In the genomic region with DNA sequence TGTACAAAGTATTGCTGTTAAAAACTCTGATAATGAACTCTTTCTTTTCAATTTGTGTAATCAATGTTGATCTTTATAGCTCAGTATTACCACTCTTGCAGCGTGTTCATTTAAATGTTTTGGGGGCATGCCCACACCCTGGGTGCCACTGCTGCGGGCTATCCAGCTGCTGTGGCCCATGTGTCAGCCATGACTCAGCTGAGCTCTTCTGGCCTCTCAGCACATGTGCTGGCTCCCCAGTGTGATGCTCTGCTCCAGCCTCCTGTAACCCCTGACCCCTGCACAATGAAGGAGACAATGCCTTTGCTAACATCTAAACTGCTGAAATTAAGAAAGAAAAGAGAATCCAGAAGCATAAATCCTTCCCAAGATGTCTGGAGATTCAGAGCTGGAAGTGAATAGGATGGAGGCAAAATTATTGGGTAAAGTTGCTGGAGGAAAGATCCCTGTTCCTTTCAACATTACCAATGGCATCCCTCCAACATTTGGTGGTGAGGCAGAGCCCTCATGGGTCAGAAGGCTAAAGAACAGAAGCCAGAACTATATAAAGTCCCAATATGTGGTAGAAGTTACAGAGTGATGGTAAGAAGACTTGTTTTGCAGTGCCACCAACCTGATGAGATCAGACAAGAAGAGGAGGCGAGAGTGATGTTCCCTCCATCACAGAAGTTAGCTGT, we compare ENCODE assay signal across 24 mouse cellular contexts. TPM values are rescaled to one million over a fixed set of nuclear protein-coding genes. Genes with fewer than 3 reads are reported as not detected.
A peak's percentile ranks its signal among the peaks of the same experiment; 100 is the strongest.
DNase-seq lines count a peak whose midpoint lies in the region; ATAC-seq lines count a peak whose summit lies in the region.
"Had no signal": no experiment of that assay in that cellular context is flagged by ENCODE, and none has a peak within 500 bp of the region (broad histone marks: within the 10 kb centered on the region; RNA-seq: fewer than 3 reads in every experiment).

No protein-coding gene starts in this region.

- H3K4me2 ChIP-seq in forebrain, embryonic 11.5 days (ENCODE audit: low read depth, low read length, severe bottlenecking): no peak overlapping the region
- no peak overlapping the region for H3K4me2 ChIP-seq in forebrain, embryonic 14.5 days (ENCODE audit: low read length)
- H3K4me2 ChIP-seq: forebrain, embryonic 15.5 days; heart, embryonic 11.5 days; heart, embryonic 15.5 days; hindbrain, embryonic 14.5 days had no signal

- peak; percentile 30 for DNase-seq in forebrain, embryonic 11.5 days (ENCODE audit: low spot score)
- no peak for DNase-seq in forebrain, embryonic 14.5 days (ENCODE audit: low spot score)
- peak; percentile 0 for DNase-seq in thymus, postnatal 14 days
- no peak for DNase-seq in thymus, postnatal 4 days
- DNase-seq in limb, embryonic 10.5 days (ENCODE audit: low spot score): peak; percentile 7
- no peak for DNase-seq in gastrocnemius, postnatal 10 days
- DNase-seq in adrenal gland, adult 18-20 months (ENCODE audit: low spot score in 2 of 2): no peak
- DNase-seq: adrenal gland, adult 2 months; adrenal gland, postnatal 36 days; cerebellum, adult 2 months; cerebellum, postnatal 10 days; heart, adult 2 months; heart, postnatal 14 days; kidney, adult 11 months had no signal

- no peaks in the 10 kb centered on the region for H3K4me1 ChIP-seq in forebrain, embryonic 11.5 days (replicated peaks; ENCODE audit: control insufficient read depth, insufficient read depth, low read length)
- H3K4me1 ChIP-seq in forebrain, embryonic 14.5 days (ENCODE audit: control insufficient read depth, insufficient read depth, low read length): no peaks in the 10 kb centered on the region
- H3K4me1 ChIP-seq in limb, embryonic 10.5 days: no peaks in the 10 kb centered on the region
- H3K4me1 ChIP-seq: embryonic facial prominence, embryonic 10.5 days; forebrain, embryonic 15.5 days; heart, embryonic 15.5 days had no signal

- no peaks in the 10 kb centered on the region for H3K9me3 ChIP-seq in forebrain, embryonic 11.5 days (ENCODE audit: control insufficient read depth, low read length)
- no peaks in the 10 kb centered on the region for H3K9me3 ChIP-seq in forebrain, embryonic 14.5 days (replicated peaks; ENCODE audit: control insufficient read depth, low read length)
- H3K9me3 ChIP-seq in limb, embryonic 10.5 days (replicated peaks): no peaks in the 10 kb centered on the region
- H3K9me3 ChIP-seq: embryonic facial prominence, embryonic 10.5 days; forebrain, embryonic 15.5 days; heart, embryonic 15.5 days; hindbrain, embryonic 10.5 days had no signal

- 83% methylated on average over 3 of the region's 3 CpGs for WGBS in forebrain, embryonic 11.5 days
- 88% methylated on average over 3 of the region's 3 CpGs for WGBS in forebrain, embryonic 14.5 days
- WGBS in limb, embryonic 10.5 days: 80% methylated on average over 3 of the region's 3 CpGs

- H3K36me3 ChIP-seq in forebrain, embryonic 11.5 days (ENCODE audit: control insufficient read depth, insufficient read depth, low read length): no peaks in the 10 kb centered on the region
- H3K36me3 ChIP-seq in forebrain, embryonic 14.5 days (ENCODE audit: control insufficient read depth, insufficient read depth, low read length): no peaks in the 10 kb centered on the region
- H3K36me3 ChIP-seq in limb, embryonic 10.5 days: no peaks in the 10 kb centered on the region
- H3K36me3 ChIP-seq: embryonic facial prominence, embryonic 10.5 days; forebrain, embryonic 15.5 days; heart, embryonic 15.5 days; hindbrain, embryonic 10.5 days had no signal

- H3K27me3 ChIP-seq in forebrain, embryonic 11.5 days (ENCODE audit: control insufficient read depth, insufficient read depth, low read length): no peaks in the 10 kb centered on the region
- no peaks in the 10 kb centered on the region for H3K27me3 ChIP-seq in forebrain, embryonic 14.5 days (replicated peaks; ENCODE audit: control insufficient read depth, insufficient read depth, low read length)
- no peaks in the 10 kb centered on the region for H3K27me3 ChIP-seq in limb, embryonic 10.5 days (ENCODE audit: low read depth, poor library complexity, severe bottlenecking)
- H3K27me3 ChIP-seq: forebrain, embryonic 15.5 days; heart, embryonic 15.5 days had no signal

- no peak overlapping the region for H3K27ac ChIP-seq in forebrain, embryonic 11.5 days (ENCODE audit: low read depth, low read length)
- no peak overlapping the region for H3K27ac ChIP-seq in forebrain, embryonic 14.5 days (ENCODE audit: low read depth, low read length)
- no peak overlapping the region for H3K27ac ChIP-seq in limb, embryonic 10.5 days
- H3K27ac ChIP-seq: embryonic facial prominence, embryonic 10.5 days; forebrain, embryonic 15.5 days; heart, adult 2 months; heart, embryonic 15.5 days; hindbrain, embryonic 10.5 days; hindbrain, embryonic 14.5 days had no signal

- no peak for ATAC-seq in forebrain, embryonic 11.5 days (replicated peaks; ENCODE audit: low FRiP score)
- ATAC-seq in forebrain, embryonic 14.5 days: no peak
- ATAC-seq: forebrain, embryonic 15.5 days had no signal

- H3K4me3 ChIP-seq in forebrain, embryonic 11.5 days (ENCODE audit: low read depth, low read length): no peak overlapping the region
- no peak overlapping the region for H3K4me3 ChIP-seq in forebrain, embryonic 14.5 days (ENCODE audit: low read depth, low read length)
- no peak overlapping the region for H3K4me3 ChIP-seq in limb, embryonic 10.5 days
- H3K4me3 ChIP-seq: embryonic facial prominence, embryonic 10.5 days; forebrain, embryonic 15.5 days; heart, adult 2 months; heart, embryonic 15.5 days; hindbrain, embryonic 10.5 days had no signal

- no peak overlapping the region for H3K9ac ChIP-seq in forebrain, embryonic 11.5 days (ENCODE audit: low read length)
- no peak overlapping the region for H3K9ac ChIP-seq in forebrain, embryonic 14.5 days (ENCODE audit: low read length)
- H3K9ac ChIP-seq: forebrain, embryonic 15.5 days; heart, embryonic 15.5 days; hindbrain, embryonic 14.5 days had no signal

RNA-seq across cellular contexts. Expression of a gene that starts 25.6 kb away (rescaled TPM):
- 51.9 and 54.4 TPM in 2 replicates for polyA plus RNA-seq in forebrain, embryonic 11.5 days (2014; fragmentation: Nextera tagmentation; extraction: Ambion mirVana)
- polyA plus RNA-seq in forebrain, embryonic 14.5 days (2014; fragmentation: Nextera tagmentation; extraction: Ambion mirVana): 80.6 and 93.2 TPM in 2 replicates
- 33.3 and 35.1 TPM in 2 replicates for polyA plus RNA-seq in limb, embryonic 10.5 days (2016; fragmentation: Nextera tagmentation; extraction: Ambion mirVana)
- 10 to 100 TPM; 12.3 to 20.6 TPM for total RNA-seq in gastrocnemius, postnatal 10 days (2021)
- total RNA-seq in adrenal gland, adult 18-20 months (2021): 10 to 100 TPM; 33.2 to 39.4 TPM

RNA-seq across cellular contexts. Expression of a gene that starts 55.2 kb away (rescaled TPM):
- not detected in 2 replicates for polyA plus RNA-seq in forebrain, embryonic 11.5 days (2014; fragmentation: Nextera tagmentation; extraction: Ambion mirVana)
- polyA plus RNA-seq in forebrain, embryonic 14.5 days (2014; fragmentation: Nextera tagmentation; extraction: Ambion mirVana): not detected in 2 replicates
- not detected in 2 replicates for polyA plus RNA-seq in limb, embryonic 10.5 days (2016; fragmentation: Nextera tagmentation; extraction: Ambion mirVana)
- total RNA-seq in gastrocnemius, postnatal 10 days (2021): not detected
- not detected for total RNA-seq in adrenal gland, adult 18-20 months (2021)
- total RNA-seq: adrenal gland, adult 2 months; adrenal gland, postnatal 36 days; ES-E14; gastrocnemius, adult 8-10 months; gastrocnemius, postnatal 4 days; heart, adult 2 months; heart, postnatal 14 days had no signal
- polyA plus RNA-seq: adrenal gland, adult 2 months; cerebellum, adult 2 months; embryonic facial prominence, embryonic 10.5 days; embryonic facial prominence, embryonic 14.5 days; forebrain, embryonic 15.5 days; heart, adult 2 months; heart, embryonic 11.5 days; heart, embryonic 15.5 days; hindbrain, embryonic 10.5 days; hindbrain, embryonic 14.5 days had no signal

Comparison
In these comparisons a context has a peak if more than half of its experiments do, and no peak if none do; other contexts are left out.
1. DNase-seq: peak in forebrain, embryonic 11.5 days (single experiment), thymus, postnatal 14 days (single experiment) and limb, embryonic 10.5 days (single experiment); none in forebrain, embryonic 14.5 days (single experiment), thymus, postnatal 4 days (single experiment), gastrocnemius, postnatal 10 days (single experiment) and adrenal gland, adult 18-20 months (0 of 2).